Mouse (Mus musculus) bone marrow, adult 2 months (tissue): ENCODE data around the gene Lingo1. TPM values are rescaled to one million over a fixed set of nuclear protein-coding genes. Genes with fewer than 3 reads are reported as not detected.

ENCODE experiments used
- H3K27ac ChIP-seq: fragments of 200-500 bp; 2 replicates; pipeline ENCODE4 v1.5.1; 2012; ENCODE audit warnings: low read depth, mild to moderate bottlenecking, control low read depth, inconsistent platforms, low read length; ENCODE audit not compliant: control insufficient read depth, poor library complexity, insufficient read depth
- H3K4me1 ChIP-seq: fragments of 200-500 bp; 2 replicates; pipeline ENCODE4 v1.6.1; 2011; ENCODE audit warnings: low read length; ENCODE audit not compliant: control insufficient read depth, insufficient read depth
- H3K4me3 ChIP-seq: fragments of 200-500 bp; replicated peaks from 2 replicates; pipeline ENCODE3; 2011; ENCODE audit warnings: mild to moderate bottlenecking, low read depth, low read length, control low read depth; ENCODE audit not compliant: control insufficient read depth
- CTCF ChIP-seq: fragments of 200-500 bp; IDR thresholded peaks from 2 replicates; pipeline ENCODE4 v1.5.1; 2011; ENCODE audit warnings: low read length, control low read depth; ENCODE audit not compliant: control insufficient read depth, insufficient read depth
- POLR2A ChIP-seq: fragments of 200-500 bp; IDR thresholded peaks from 2 replicates; pipeline ENCODE4 v1.6.1; 2011; ENCODE audit warnings: low read depth, mild to moderate bottlenecking, control low read depth, low read length, borderline replicate concordance; ENCODE audit not compliant: control insufficient read depth
- WGBS: fragments of 180-500 bp; shearing (Covaris S2); methylation state at CpG from one replicate; pipeline ENCODE4 v1.1.7; 2018; 5-methylcytosine and 5-hydroxymethylcytosine counted together
- polyA plus RNA-seq: library from polyadenylated mRNA; stranded (reverse); fragments of >200 nt; gene quantifications from 2 replicates; pipeline ENCODE4 v1.2.4, GENCODE M21; 2011; ENCODE audit warnings: low replicate concordance; ENCODE audit not compliant: missing spikeins, insufficient read depth, insufficient read length

The Lingo1 gene
- polyA plus RNA-seq, 1 experiment, result 0.87 TPM

GRCm38 (mm10) chr9:56658580-56658979, 137.7 kb downstream of the Lingo1 start:
- no peaks in the 10 kb centered on the region for H3K4me1 ChIP-seq
- no peak overlapping the region for H3K4me3 ChIP-seq
- 70% methylated on average over 4 of the region's 4 CpGs for WGBS
- no peak for TF ChIP-seq POLR2A
- no peak for TF ChIP-seq CTCF
- H3K27ac ChIP-seq, result no peak overlapping the region

- no peak for TF ChIP-seq POLR2A
- no peak for TF ChIP-seq CTCF
- no peaks in the 10 kb centered on the region for H3K4me1 ChIP-seq
- no peak overlapping the region for H3K4me3 ChIP-seq
- no peak overlapping the region for H3K27ac ChIP-seq
- 75% methylated on average over 6 of the region's 6 CpGs for WGBS
Observed at GRCm38 (mm10) chr9:56657996-56658398, 138.3 kb downstream of the Lingo1 start.

- H3K4me3 ChIP-seq, result no peak overlapping the region
- H3K27ac ChIP-seq, result no peak overlapping the region
- WGBS, result 26% methylated on average over 16 of the region's 16 CpGs
- H3K4me1 ChIP-seq, result no peaks in the 10 kb centered on the region
- TF ChIP-seq CTCF (no peak), POLR2A (no peak)
Observed at GRCm38 (mm10) chr9:56656766-56657542, 139.3 kb downstream of the Lingo1 start.

- no peak overlapping the region for H3K27ac ChIP-seq
- TF ChIP-seq POLR2A (no peak), CTCF (no peak)
- no peaks in the 10 kb centered on the region for H3K4me1 ChIP-seq
- WGBS, result 42% methylated on average over 6 of the region's 6 CpGs
- H3K4me3 ChIP-seq, result no peak overlapping the region
Observed at GRCm38 (mm10) chr9:56655167-56655566, 141.1 kb downstream of the Lingo1 start.

- TF ChIP-seq CTCF (no peak), POLR2A (no peak)
- no peak overlapping the region for H3K27ac ChIP-seq
- WGBS, result 81% methylated on average over 7 of the region's 7 CpGs
- no peaks in the 10 kb centered on the region for H3K4me1 ChIP-seq
- H3K4me3 ChIP-seq, result no peak overlapping the region
Observed at GRCm38 (mm10) chr9:56652551-56652950, 143.7 kb downstream of the Lingo1 start.

GRCm38 (mm10) chr9:56651586-56651985, 144.7 kb downstream of the Lingo1 start:
- Histone ChIP-seq H3K27ac (no peak overlapping the region), H3K4me3 (no peak overlapping the region), H3K4me1 (no peaks in the 10 kb centered on the region)
- TF ChIP-seq CTCF, result no peak
- no peak for TF ChIP-seq POLR2A
- 41% methylated on average over 2 of the region's 2 CpGs for WGBS

- WGBS, result 81% methylated on average over 15 of the region's 15 CpGs
- TF ChIP-seq POLR2A, result no peak
- no peak for TF ChIP-seq CTCF
- Histone ChIP-seq H3K4me1 (no peaks in the 10 kb centered on the region), H3K27ac (no peak overlapping the region), H3K4me3 (no peak overlapping the region)
Observed at GRCm38 (mm10) chr9:56646227-56647025, 149.8 kb downstream of the Lingo1 start.

- no peak overlapping the region for H3K4me3 ChIP-seq
- no peaks in the 10 kb centered on the region for H3K4me1 ChIP-seq
- 74% methylated on average over 5 of the region's 5 CpGs for WGBS
- TF ChIP-seq POLR2A (no peak), CTCF (no peak)
- no peak overlapping the region for H3K27ac ChIP-seq
Observed at GRCm38 (mm10) chr9:56643474-56643873, 152.8 kb downstream of the Lingo1 start.
